Mouse (Mus musculus) G1E (cell line): ENCODE measurements at regions not wholly inside any gene's neighbourhood (a gene's known extent, or its start where the extent isn't known, plus 50 kb on each side); places are given as distances from the start of the nearest gene placed in this dataset.
"Not testable (repeated sequence)": the region's sequence is repeated elsewhere in the genome, so short reads cannot be mapped to it uniquely, and the experiment has no call there.

Source experiments
- CTCF ChIP-seq: IDR thresholded peaks from 2 replicates; pipeline ENCODE4 v1.5.1; 2012; ENCODE audit warnings: low read depth, low read length, inconsistent platforms, mixed read lengths
- GATA1 ChIP-seq: IDR thresholded peaks from 2 replicates; pipeline ENCODE4 v1.6.1; 2012; ENCODE audit warnings: borderline replicate concordance, low read length, inconsistent platforms, mixed read lengths
- GATA2 ChIP-seq: IDR thresholded peaks from 2 replicates; pipeline ENCODE4 v1.6.1; 2012; ENCODE audit warnings: low read depth, low read length, inconsistent platforms, borderline replicate concordance
- POLR2AphosphoS5 ChIP-seq: IDR thresholded peaks from 2 replicates; pipeline ENCODE4 v1.6.1; 2012; ENCODE audit warnings: low read depth, low read length, inconsistent platforms; ENCODE audit not compliant: insufficient replicate concordance

DNA sequence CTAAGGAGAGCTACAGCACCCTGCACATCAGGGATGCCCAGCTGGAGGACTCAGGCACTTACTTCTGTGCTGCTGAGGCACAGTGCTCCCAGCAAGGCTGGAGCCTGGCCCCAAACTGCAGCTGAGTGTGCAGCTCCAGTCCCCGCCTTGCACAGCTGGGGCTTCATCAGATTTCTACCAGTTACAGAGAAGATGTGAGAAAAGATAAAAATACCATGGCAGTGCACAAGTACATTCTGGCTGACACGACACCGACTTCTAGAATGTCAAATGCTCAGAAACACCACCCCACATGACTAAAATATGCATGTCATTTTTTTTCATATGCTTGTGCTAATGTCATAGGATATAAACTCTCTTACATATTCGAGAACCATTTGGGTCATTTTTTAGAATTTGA is 569.8 kb downstream of the Dad1 start:
- TF ChIP-seq CTCF, GATA2, GATA1, POLR2AphosphoS5: not testable (repeated sequence)
